Mouse (Mus musculus) layer of hippocampus, adult 11-12 months (tissue): ENCODE measurements around the gene Akap7.

Source experiments
- DNase-seq: peaks from one replicate; pipeline ENCODE4 v3.0.0; 2022; ENCODE audit warnings: low spot score

Gene Akap7

GRCm38 (mm10) chr10:25307770-25308169, at the start of gene Akap7:
Gene Akap7 (minus strand): TSS chr10:25307870.
- no peak for DNase-seq

- DNase-seq, result no peak
Measured at GRCm38 (mm10) chr10:25354390-25354789, 46.7 kb upstream of the Akap7 start.

- no peak for DNase-seq
Measured at GRCm38 (mm10) chr10:25353941-25354340, 46.3 kb upstream of the Akap7 start.

- no peak for DNase-seq
Measured at GRCm38 (mm10) chr10:25342801-25343200, 35.1 kb upstream of the Akap7 start.

- DNase-seq, result no peak
Measured at GRCm38 (mm10) chr10:25340675-25341074, 33.0 kb upstream of the Akap7 start.

GRCm38 (mm10) chr10:25333390-25334079, 25.9 kb upstream of the Akap7 start:
- no peak for DNase-seq

GRCm38 (mm10) chr10:25331321-25332049, 23.8 kb upstream of the Akap7 start:
- no peak for DNase-seq

- DNase-seq, result no peak
Measured at GRCm38 (mm10) chr10:25330094-25330493, 22.4 kb upstream of the Akap7 start.

GRCm38 (mm10) chr10:25327511-25327910, 19.8 kb upstream of the Akap7 start:
- no peak for DNase-seq

- peak; percentile 18 for DNase-seq
Measured at GRCm38 (mm10) chr10:25325690-25326089, 18.0 kb upstream of the Akap7 start.

- no peak for DNase-seq
Measured at GRCm38 (mm10) chr10:25321198-25321597, 13.5 kb upstream of the Akap7 start.

GRCm38 (mm10) chr10:25319531-25319930, 11.9 kb upstream of the Akap7 start:
- no peak for DNase-seq

GRCm38 (mm10) chr10:25318405-25318804, 10.7 kb upstream of the Akap7 start:
- DNase-seq, result no peak

- DNase-seq, result no peak
Measured at GRCm38 (mm10) chr10:25317665-25318064, 10.0 kb upstream of the Akap7 start.

GRCm38 (mm10) chr10:25313856-25314584, 6.3 kb upstream of the Akap7 start:
- no peak for DNase-seq

- DNase-seq, result no peak
Measured at GRCm38 (mm10) chr10:25311554-25312212, 4.0 kb upstream of the Akap7 start.

GRCm38 (mm10) chr10:25310736-25311135, 3.1 kb upstream of the Akap7 start:
- no peak for DNase-seq

- no peak for DNase-seq
Measured at GRCm38 (mm10) chr10:25309996-25310395, 2.3 kb upstream of the Akap7 start.

GRCm38 (mm10) chr10:25305146-25305545, 2.5 kb downstream of the Akap7 start:
- no peak for DNase-seq

GRCm38 (mm10) chr10:25304608-25305007, 3.1 kb downstream of the Akap7 start:
- no peak for DNase-seq

- no peak for DNase-seq
Measured at GRCm38 (mm10) chr10:25299031-25299529, 8.6 kb downstream of the Akap7 start.

GRCm38 (mm10) chr10:25298264-25298671, 9.4 kb downstream of the Akap7 start:
- no peak for DNase-seq
